Mouse (Mus musculus) embryonic fibroblast, embryonic 13.5 days (primary cell): Measurements from ENCODE around the gene Lrrc32.

Experiments
- CTCF ChIP-seq: IDR thresholded peaks from 2 replicates; pipeline ENCODE4 v1.5.1; 2011; ENCODE audit warnings: mild to moderate bottlenecking, control low read depth, low read length, moderate library complexity, borderline replicate concordance; ENCODE audit not compliant: insufficient read depth
- POLR2A ChIP-seq: IDR thresholded peaks from 2 replicates; pipeline ENCODE4 v1.6.1; 2011; ENCODE audit warnings: low read depth, mild to moderate bottlenecking, control low read depth, low read length, moderate library complexity

- TF ChIP-seq CTCF (no peak), POLR2A (no peak)
These were observed 15.7 kb downstream of the Lrrc32 start for GRCm38 (mm10) chr7:98504726-98505314.
